Mouse (Mus musculus) CH12.LX (cell line): ENCODE results near the gene Rnaseh1. TPM values are rescaled to one million over a fixed set of nuclear protein-coding genes. Genes with fewer than 3 reads are reported as not detected.

Source experiments
- DNase-seq: peaks from one replicate; pipeline ENCODE4 v3.0.0-alpha.2; 2013; ENCODE audit errors: extremely low read depth
- H3K27ac ChIP-seq: 2 replicates; pipeline ENCODE4 v1.5.1; 2012; ENCODE audit warnings: low read depth, mild to moderate bottlenecking, control low read depth, moderate library complexity; ENCODE audit not compliant: insufficient read depth
- H3K27me3 ChIP-seq: replicated peaks from 2 replicates; pipeline ENCODE3; 2012; ENCODE audit warnings: inconsistent platforms
- H3K36me3 ChIP-seq, 2 experiments: replicated peaks in 1 of 2; 2 replicates each; pipeline versions ENCODE3 to v1.6.1; 2012; ENCODE audit warnings: inconsistent platforms in 1 of 2, low read length in 1 of 2, mild to moderate bottlenecking in 1 of 2, mixed read lengths in 1 of 2, moderate library complexity in 1 of 2; ENCODE audit not compliant: control insufficient read depth in 1 of 2, insufficient read depth in 1 of 2
- H3K4me1 ChIP-seq, 2 experiments: 2 replicates each; pipeline ENCODE4 v1.6.1; 2012; ENCODE audit warnings: inconsistent platforms in 1 of 2, moderate library complexity in 1 of 2; ENCODE audit not compliant: insufficient read depth in 2 of 2, control insufficient read depth in 1 of 2
- H3K4me2 ChIP-seq: 2 replicates; pipeline ENCODE4 v1.6.1; 2012; ENCODE audit warnings: low read depth, mild to moderate bottlenecking, control low read depth; ENCODE audit not compliant: poor library complexity, insufficient read depth, severe bottlenecking
- H3K4me3 ChIP-seq, 3 experiments: fragments of 150-350 bp in 1 of 3; sonication (generic) in 1 of 3; replicated peaks in 1 of 3; 2 replicates each; pipeline versions ENCODE3 to v1.5.1; 2011 to 2012; ENCODE audit warnings: low read depth in 2 of 3, low read length in 2 of 3, mild to moderate bottlenecking in 2 of 3, moderate library complexity in 2 of 3, control low read depth in 1 of 3, improper control_type of control experiment in 1 of 3, inconsistent platforms in 1 of 3, mixed read lengths in 1 of 3; ENCODE audit not compliant: poor library complexity in 1 of 3
- H3K79me2 ChIP-seq: replicated peaks from 2 replicates; pipeline ENCODE4 v1.6.1; 2012; ENCODE audit warnings: mild to moderate bottlenecking, moderate library complexity; ENCODE audit not compliant: control insufficient read depth, poor library complexity, insufficient read depth, severe bottlenecking; ENCODE audit errors: extremely low read depth
- H3K9ac ChIP-seq: 2 replicates; pipeline ENCODE4 v1.6.1; 2012; ENCODE audit warnings: low read depth, mild to moderate bottlenecking, control low read depth, moderate library complexity; ENCODE audit not compliant: insufficient read depth
- H3K9me3 ChIP-seq: replicated peaks from 2 replicates; pipeline ENCODE3; 2012; ENCODE audit warnings: low read length, inconsistent platforms, mixed read lengths
- CHD1 ChIP-seq: IDR thresholded peaks from 2 replicates; pipeline ENCODE4 v1.6.1; 2012; ENCODE audit warnings: low read depth, low read length, improper control_type of control experiment, inconsistent platforms
- CHD2 ChIP-seq: IDR thresholded peaks from 2 replicates; pipeline ENCODE4 v1.6.1; 2011; ENCODE audit warnings: low read length, improper control_type of control experiment
- CTCF ChIP-seq, 2 experiments: IDR thresholded peaks in 1 of 2; conservative IDR thresholded peaks in 1 of 2; 2 replicates each; pipeline ENCODE4 v1.5.1; 2011 to 2012; ENCODE audit warnings: low read depth in 2 of 2, low read length in 2 of 2, improper control_type of control experiment in 1 of 2, inconsistent platforms in 1 of 2, mild to moderate bottlenecking in 1 of 2, moderate library complexity in 1 of 2
- E2F4 ChIP-seq: IDR thresholded peaks from 2 replicates; pipeline ENCODE4 v1.6.1; 2011; ENCODE audit warnings: low read depth, low read length, improper control_type of control experiment; ENCODE audit not compliant: insufficient replicate concordance
- EP300 ChIP-seq: IDR thresholded peaks from 2 replicates; pipeline ENCODE4 v1.6.1; 2011; ENCODE audit warnings: low read length, improper control_type of control experiment
- HCFC1 ChIP-seq: IDR thresholded peaks from 2 replicates; pipeline ENCODE4 v1.6.1; 2012; ENCODE audit warnings: low read depth, mild to moderate bottlenecking, inconsistent platforms, low read length, improper control_type of control experiment
- IRF4 ChIP-seq: IDR thresholded peaks from 2 replicates; pipeline ENCODE4 v1.6.1; 2014; ENCODE audit warnings: low read depth, mild to moderate bottlenecking, inconsistent platforms, low read length, improper control_type of control experiment
- JUN ChIP-seq: IDR thresholded peaks from 2 replicates; pipeline ENCODE4 v1.6.1; 2011; ENCODE audit warnings: low read depth, mild to moderate bottlenecking, low read length, improper control_type of control experiment, moderate library complexity; ENCODE audit not compliant: insufficient read depth
- JUND ChIP-seq: conservative IDR thresholded peaks from 2 replicates; pipeline ENCODE4 v1.6.1; 2011; ENCODE audit warnings: low read depth, low read length, improper control_type of control experiment
- KAT2A ChIP-seq: IDR thresholded peaks from 2 replicates; pipeline ENCODE4 v1.6.1; 2012; ENCODE audit warnings: low read length, improper control_type of control experiment, inconsistent platforms; ENCODE audit not compliant: insufficient replicate concordance
- MAFK ChIP-seq: IDR thresholded peaks from 2 replicates; pipeline ENCODE4 v1.6.1; 2011; ENCODE audit warnings: low read length, improper control_type of control experiment; ENCODE audit not compliant: insufficient replicate concordance
- MAX ChIP-seq: IDR thresholded peaks from 2 replicates; pipeline ENCODE4 v1.6.1; 2011; ENCODE audit warnings: low read length, improper control_type of control experiment
- MEF2A ChIP-seq: IDR thresholded peaks from 2 replicates; pipeline ENCODE4 v1.6.1; 2014; ENCODE audit warnings: low read depth, mild to moderate bottlenecking, inconsistent platforms, low read length, improper control_type of control experiment, borderline replicate concordance
- MXI1 ChIP-seq: IDR thresholded peaks from 2 replicates; pipeline ENCODE4 v1.6.1; 2011; ENCODE audit warnings: mild to moderate bottlenecking, low read depth, low read length, improper control_type of control experiment
- NELFE ChIP-seq: IDR thresholded peaks from 2 replicates; pipeline ENCODE4 v1.6.1; 2011; ENCODE audit warnings: low read depth, low read length, improper control_type of control experiment
- NRF1 ChIP-seq: IDR thresholded peaks from 2 replicates; pipeline ENCODE4 v1.6.1; 2014; ENCODE audit warnings: low read depth, mild to moderate bottlenecking, inconsistent platforms, low read length, improper control_type of control experiment, moderate library complexity
- PAX5 ChIP-seq: IDR thresholded peaks from 2 replicates; pipeline ENCODE4 v1.6.1; 2012; ENCODE audit warnings: low read length, inconsistent platforms, mixed read lengths
- RAD21 ChIP-seq: IDR thresholded peaks from 2 replicates; pipeline ENCODE4 v1.6.1; 2011; ENCODE audit warnings: low read depth, mild to moderate bottlenecking, low read length, improper control_type of control experiment, moderate library complexity
- TCF12 ChIP-seq: IDR thresholded peaks from 2 replicates; pipeline ENCODE4 v1.6.1; 2014; ENCODE audit warnings: low read depth, mild to moderate bottlenecking, inconsistent platforms, low read length, improper control_type of control experiment
- USF2 ChIP-seq: conservative IDR thresholded peaks from 2 replicates; pipeline ENCODE4 v1.6.1; 2011; ENCODE audit warnings: low read depth, low read length, improper control_type of control experiment
- ZC3H11A ChIP-seq: IDR thresholded peaks from 2 replicates; pipeline ENCODE4 v1.6.1; 2012; ENCODE audit warnings: low read depth, mild to moderate bottlenecking, inconsistent platforms, low read length, improper control_type of control experiment
- ZMIZ1 ChIP-seq: IDR thresholded peaks from 2 replicates; pipeline ENCODE4 v1.6.1; 2012; ENCODE audit warnings: low read depth, mild to moderate bottlenecking, inconsistent platforms, low read length, improper control_type of control experiment
- dilution Hi-C: fragments of 300-500 bp; cut with MboI; formaldehyde crosslinking; loops from 2 replicates; pipeline ENCODE4 v1.14.3; 2020; ENCODE audit warnings: low sequenced_read_pairs; ENCODE audit not compliant: extremely low pct_unique_long_range_greater_than_20kb, extremely low pct_ligation_motif_present
- in situ Hi-C: fragments of 300-500 bp; cut with MboI; formaldehyde crosslinking; loops from 3 replicates; pipeline ENCODE4 v1.14.3; 2019; ENCODE audit warnings: low sequenced_read_pairs, low pct_ligation_motif_present, low pct_unique_long_range_greater_than_20kb, mixed read lengths
- polyA plus RNA-seq: library from polyadenylated mRNA; unstranded; fragments of >175 nt; gene quantifications from 2 replicates; pipeline ENCODE4 v1.2.1, GENCODE M21; 2012; ENCODE audit warnings: low read depth; ENCODE audit not compliant: insufficient read length
- total RNA-seq, 2 experiments: library from RNA; depleted of rRNA; stranded (reverse); fragments of 300-350 nt in 1 of 2; fragments of >200 nt in 1 of 2; gene quantifications; 2 replicates each; pipeline ENCODE4 v1.2.3; 2012 to 2014

The Rnaseh1 gene
- total and polyA plus RNA-seq, 3 experiments = 31.1 to 33.8 (median 33.4) TPM

DNA sequence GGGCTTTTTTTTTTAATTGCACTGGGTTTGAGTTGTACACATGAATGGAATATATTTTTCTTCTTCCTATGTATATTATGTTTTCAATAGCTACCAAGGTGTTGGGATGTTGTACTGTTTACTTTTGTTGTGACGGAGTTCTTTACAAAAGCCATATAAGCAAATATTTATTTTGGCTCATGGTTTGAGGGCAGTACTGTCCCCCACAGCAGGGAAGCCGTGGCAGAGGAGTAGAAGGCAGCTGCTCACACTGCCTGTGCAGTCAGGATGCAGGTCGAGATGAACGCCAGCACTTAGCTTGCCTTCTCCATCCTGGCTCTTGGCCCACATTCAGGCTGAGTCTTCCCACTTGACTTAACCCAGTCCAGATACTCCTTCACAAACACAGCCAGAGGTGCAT is 17.3 kb downstream of the Rnaseh1 start:
- H3K9ac ChIP-seq = no peak overlapping the region
- in situ Hi-C loops = no loop called here
- no peak for DNase-seq
- no peak overlapping the region for H3K4me3 ChIP-seq
- peaks cover 7 to 11% of the 10 kb centered on the region in 2 experiments; a peak in 3 of 4 replicates for H3K4me1 ChIP-seq
- no peak overlapping the region for H3K27ac ChIP-seq
- TF ChIP-seq JUND = no peak
- no peak for TF ChIP-seq ZC3H11A
- no peak for TF ChIP-seq RAD21
- TF ChIP-seq MEF2A = no peak
- no peak for TF ChIP-seq PAX5
- TF ChIP-seq MAFK = no peak
- no peak for TF ChIP-seq IRF4
- dilution Hi-C loops = no loop called here
- no peaks in the 10 kb centered on the region for H3K27me3 ChIP-seq
- no peaks in the 10 kb centered on the region for H3K79me2 ChIP-seq
- H3K36me3 ChIP-seq = peaks cover 0 to 6% of the 10 kb centered on the region in 2 experiments
- H3K4me2 ChIP-seq = no peak overlapping the region
- H3K9me3 ChIP-seq = no peaks in the 10 kb centered on the region

- no peak overlapping the region for H3K9ac ChIP-seq
- no peaks in the 10 kb centered on the region for H3K27me3 ChIP-seq
- dilution Hi-C loops = no loop called here
- H3K4me1 ChIP-seq = peaks cover 5 to 6% of the 10 kb centered on the region in 2 experiments; a peak in 3 of 4 replicates
- no peaks in the 10 kb centered on the region for H3K9me3 ChIP-seq
- H3K27ac ChIP-seq = no peak overlapping the region
- H3K4me2 ChIP-seq = no peak overlapping the region
- no peak for TF ChIP-seq ZC3H11A
- TF ChIP-seq E2F4 = no peak
- no peak for TF ChIP-seq IRF4
- TF ChIP-seq CTCF (conservative IDR thresholded peaks at IDR 0.05 in 1 of 2, IDR thresholded peaks at IDR 0.05 in 1 of 2; ENCODE audit: low read depth in 2 of 2, low read length in 2 of 2) = no peak
- TF ChIP-seq NRF1 = no peak
- no peak for TF ChIP-seq ZMIZ1
- no peak for TF ChIP-seq USF2
- no peak for TF ChIP-seq TCF12
- TF ChIP-seq RAD21 = no peak
- TF ChIP-seq JUN = no peak
- no peak for TF ChIP-seq NELFE
- no peak for TF ChIP-seq MAFK
- no peak for TF ChIP-seq EP300
- TF ChIP-seq CHD1 = no peak
- no peak for TF ChIP-seq CHD2
- no peak for TF ChIP-seq MXI1
- no peak for TF ChIP-seq HCFC1
- TF ChIP-seq MAX = no peak
- no peak for TF ChIP-seq KAT2A
- H3K79me2 ChIP-seq = no peaks in the 10 kb centered on the region
- H3K4me3 ChIP-seq = no peak overlapping the region
- in situ Hi-C loops = no loop called here
- peaks cover 0 to 3% of the 10 kb centered on the region in 2 experiments for H3K36me3 ChIP-seq
- DNase-seq = no peak
Measured at GRCm38 (mm10) chr12:28667287-28667686, 17.9 kb downstream of the Rnaseh1 start.
